Mouse (Mus musculus): Measurements from ENCODE around the gene Klhl22. TPM values are rescaled to one million over a fixed set of nuclear protein-coding genes. Genes with fewer than 3 reads are reported as not detected.
A peak's percentile ranks its signal among the peaks of the same experiment; 100 is the strongest.

Gene Klhl22
- total and polyA plus RNA-seq, 3 experiments, result 2.1 TPM; not detected in 2

DNA sequence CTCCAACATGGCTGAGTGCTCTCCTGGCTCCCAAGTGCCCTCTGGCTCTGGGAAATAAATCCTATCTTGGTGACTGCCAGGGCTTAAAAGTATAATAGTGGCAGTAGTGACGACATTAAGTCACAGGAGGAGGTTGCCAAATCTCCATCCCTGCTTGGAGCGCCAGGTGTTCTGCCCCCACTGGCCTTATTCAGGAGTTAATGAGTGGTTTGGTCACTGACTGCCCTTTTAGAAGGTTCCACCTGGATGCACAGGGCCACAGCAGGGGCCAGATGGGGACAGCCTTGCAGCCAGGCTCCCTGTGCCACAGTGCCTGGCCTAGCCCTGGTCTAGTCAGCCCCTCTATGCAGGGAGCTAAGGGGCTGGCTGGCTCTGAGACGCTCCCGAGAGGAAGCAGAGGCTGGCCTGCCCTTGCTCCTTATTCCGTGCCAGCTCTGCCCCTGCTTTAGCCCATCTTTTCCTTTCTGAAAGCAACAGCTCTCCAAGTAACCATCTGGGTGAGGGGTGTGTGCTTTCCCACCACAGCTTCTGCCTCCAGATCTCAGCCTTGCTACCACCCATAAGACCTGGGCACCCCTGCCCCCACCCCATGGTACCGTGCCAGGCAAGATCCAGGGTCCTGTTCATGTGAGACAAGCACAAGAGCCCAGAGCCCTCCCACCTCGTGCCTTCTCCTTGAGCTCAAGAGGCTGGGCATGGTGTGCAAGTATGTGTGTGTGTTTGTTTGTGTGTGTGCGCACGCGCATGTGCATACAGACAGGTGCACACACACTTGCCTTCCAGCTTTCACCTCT, 71.2 kb downstream of the Klhl22 start:
- peaks cover 3% of the 10 kb centered on the region for H3K36me3 ChIP-seq (replicated peaks)
- H3K4me1 ChIP-seq (ENCODE audit: insufficient read depth, low read depth, low read length), result peaks cover 22% of the 10 kb centered on the region
- H3K9me3 ChIP-seq (replicated peaks), result 0 out of 2 replicates have a peak, but pooled peaks cover 8% of the 10 kb centered on the region
- no peak overlapping the region for H3K4me3 ChIP-seq (ENCODE audit: low read depth, low read length)
- H3K27me3 ChIP-seq (ENCODE audit: insufficient read depth, low read length), result peaks cover 76% of the 10 kb centered on the region
- ATAC-seq (ENCODE audit: extremely low read depth, insufficient number of reproducible peaks, low FRiP score, poor library complexity, severe bottlenecking), result no peak
- TF ChIP-seq TAL1 (conservative IDR thresholded peaks at IDR 0.05; ENCODE audit: low read depth, low read length), result no peak
- no peak for TF ChIP-seq GATA2 (IDR thresholded peaks at IDR 0.05; ENCODE audit: borderline replicate concordance, low read depth, low read length)
- TF ChIP-seq POLR2AphosphoS5 (IDR thresholded peaks at IDR 0.05; ENCODE audit: insufficient replicate concordance, low read depth, low read length), result no peak
- TF ChIP-seq GATA1 (IDR thresholded peaks at IDR 0.05; ENCODE audit: borderline replicate concordance, low read length), result no peak
- no peak; the same call in 1 of the 2 replicates for TF ChIP-seq CTCF (IDR thresholded peaks at IDR 0.05; ENCODE audit: low read depth, low read length)
- DNase-seq (ENCODE audit: low spot score), result no peak

- no peak for ATAC-seq (ENCODE audit: extremely low read depth, insufficient number of reproducible peaks, low FRiP score, poor library complexity, severe bottlenecking)
- peaks cover 28% of the 10 kb centered on the region for H3K4me1 ChIP-seq (ENCODE audit: insufficient read depth, low read depth, low read length)
- peaks cover 6% of the 10 kb centered on the region for H3K36me3 ChIP-seq (replicated peaks)
- H3K9me3 ChIP-seq (replicated peaks), result 0 out of 2 replicates have a peak, but pooled peaks cover 8% of the 10 kb centered on the region
- no peak for DNase-seq (ENCODE audit: low spot score)
- peaks cover 74% of the 10 kb centered on the region for H3K27me3 ChIP-seq (ENCODE audit: insufficient read depth, low read length)
- no peak for TF ChIP-seq GATA2 (IDR thresholded peaks at IDR 0.05; ENCODE audit: borderline replicate concordance, low read depth, low read length)
- no peak for TF ChIP-seq TAL1 (conservative IDR thresholded peaks at IDR 0.05; ENCODE audit: low read depth, low read length)
- no peak for TF ChIP-seq POLR2AphosphoS5 (IDR thresholded peaks at IDR 0.05; ENCODE audit: insufficient replicate concordance, low read depth, low read length)
- TF ChIP-seq GATA1 (IDR thresholded peaks at IDR 0.05; ENCODE audit: borderline replicate concordance, low read length), result no peak
- TF ChIP-seq CTCF (IDR thresholded peaks at IDR 0.05; ENCODE audit: low read depth, low read length), result no peak
- no peak overlapping the region for H3K4me3 ChIP-seq (ENCODE audit: low read depth, low read length)
These were observed 72.4 kb downstream of the Klhl22 start for GRCm38 (mm10) chr16:17831781-17832180.

DNA sequence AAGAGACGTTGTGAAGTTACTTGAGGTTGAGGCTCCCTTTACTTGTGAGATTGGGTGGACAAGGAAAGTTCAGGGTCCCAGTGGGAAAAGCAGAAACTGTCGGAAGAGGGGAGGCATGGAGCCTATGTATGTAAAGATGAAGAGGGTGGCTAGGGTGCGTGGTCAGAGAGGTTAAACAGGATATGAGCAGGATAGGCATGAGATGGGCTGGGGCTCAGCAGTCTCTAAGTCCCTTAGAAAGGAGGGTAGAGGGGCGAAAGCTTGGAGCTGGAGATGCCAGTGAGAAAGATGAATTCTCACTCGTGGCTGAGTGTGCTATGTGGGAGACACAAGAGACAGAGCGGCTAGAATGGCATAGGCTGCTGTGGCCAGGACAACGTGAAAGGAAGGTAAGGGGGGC, 73.4 kb downstream of the Klhl22 start, which contains the start of gene B830017H08Rik:
Gene B830017H08Rik (plus strand): TSS at position 301 of the 400 bp plus-strand sequence.
- DNase-seq (ENCODE audit: low spot score) (no peak), ATAC-seq (ENCODE audit: extremely low read depth, insufficient number of reproducible peaks, low FRiP score, poor library complexity, severe bottlenecking) (no peak)
- peaks cover 33% of the 10 kb centered on the region for H3K4me1 ChIP-seq (ENCODE audit: insufficient read depth, low read depth, low read length)
- TF ChIP-seq GATA1 (IDR thresholded peaks at IDR 0.05; ENCODE audit: borderline replicate concordance, low read length) (no peak), GATA2 (IDR thresholded peaks at IDR 0.05; ENCODE audit: borderline replicate concordance, low read depth, low read length) (no peak), POLR2AphosphoS5 (IDR thresholded peaks at IDR 0.05; ENCODE audit: insufficient replicate concordance, low read depth, low read length) (no peak), TAL1 (conservative IDR thresholded peaks at IDR 0.05; ENCODE audit: low read depth, low read length) (no peak), CTCF (IDR thresholded peaks at IDR 0.05; ENCODE audit: low read depth, low read length) (no peak)
- H3K27me3 ChIP-seq (ENCODE audit: insufficient read depth, low read length), result peaks cover 65% of the 10 kb centered on the region
- H3K4me3 ChIP-seq (ENCODE audit: low read depth, low read length), result peak within 1 kb of the TSS; percentile 67
- peaks cover 9% of the 10 kb centered on the region for H3K36me3 ChIP-seq (replicated peaks)
- 0 out of 2 replicates have a peak, but pooled peaks cover 8% of the 10 kb centered on the region for H3K9me3 ChIP-seq (replicated peaks)

- Histone ChIP-seq H3K36me3 (replicated peaks) (peaks cover 11% of the 10 kb centered on the region), H3K27me3 (ENCODE audit: insufficient read depth, low read length) (peaks cover 62% of the 10 kb centered on the region), H3K4me3 (ENCODE audit: low read depth, low read length) (peak overlapping the region; percentile 67), H3K4me1 (ENCODE audit: insufficient read depth, low read depth, low read length) (peaks cover 33% of the 10 kb centered on the region), H3K9me3 (replicated peaks) (0 out of 2 replicates have a peak, but pooled peaks cover 8% of the 10 kb centered on the region)
- TF ChIP-seq GATA2 (IDR thresholded peaks at IDR 0.05; ENCODE audit: borderline replicate concordance, low read depth, low read length) (no peak), TAL1 (conservative IDR thresholded peaks at IDR 0.05; ENCODE audit: low read depth, low read length) (no peak), GATA1 (IDR thresholded peaks at IDR 0.05; ENCODE audit: borderline replicate concordance, low read length) (no peak), CTCF (IDR thresholded peaks at IDR 0.05; ENCODE audit: low read depth, low read length) (no peak), POLR2AphosphoS5 (IDR thresholded peaks at IDR 0.05; ENCODE audit: insufficient replicate concordance, low read depth, low read length) (no peak)
- no peak for ATAC-seq (ENCODE audit: extremely low read depth, insufficient number of reproducible peaks, low FRiP score, poor library complexity, severe bottlenecking)
- DNase-seq (ENCODE audit: low spot score), result peak; percentile 50
These were observed 73.9 kb downstream of the Klhl22 start for GRCm38 (mm10) chr16:17833321-17833680.

DNA sequence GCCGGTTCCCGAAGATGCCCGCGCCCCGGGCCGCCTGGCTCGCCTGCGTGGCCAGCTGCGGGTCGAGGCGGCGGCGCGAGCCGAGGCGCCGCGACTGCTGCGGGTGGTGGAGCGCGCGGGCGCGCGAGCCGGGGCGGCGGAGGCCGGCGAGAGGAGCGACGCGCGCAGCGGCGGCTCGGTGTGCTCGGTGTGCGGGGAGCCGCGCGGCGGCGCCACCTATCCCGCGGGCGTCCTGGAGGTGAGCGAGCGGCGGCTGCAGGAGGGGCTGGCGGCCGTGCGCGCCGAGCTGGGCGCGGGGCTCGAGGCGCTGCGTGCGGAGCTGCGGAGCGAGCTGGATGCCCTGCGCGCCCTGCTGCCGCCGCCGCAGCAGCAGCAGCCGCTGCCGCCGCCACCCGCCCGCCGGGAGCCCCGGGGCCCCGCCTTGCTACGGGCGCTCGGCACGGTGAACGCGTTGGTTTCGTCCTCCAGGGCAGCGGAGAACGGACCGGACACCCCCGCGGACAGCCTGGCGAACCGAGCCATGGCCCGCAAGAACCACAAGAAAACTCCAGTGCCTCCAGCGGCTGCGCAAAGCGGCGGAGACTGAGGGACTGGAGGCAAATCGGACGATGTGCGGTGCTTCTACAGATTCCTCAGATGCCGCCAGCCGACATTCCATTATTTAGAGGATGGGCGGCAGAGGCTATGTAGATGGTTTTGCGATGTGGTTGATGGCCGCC, 74.4 kb downstream of the Klhl22 start:
- peaks cover 33% of the 10 kb centered on the region for H3K4me1 ChIP-seq (ENCODE audit: insufficient read depth, low read depth, low read length)
- TF ChIP-seq GATA2 (IDR thresholded peaks at IDR 0.05; ENCODE audit: borderline replicate concordance, low read depth, low read length), result no peak
- TF ChIP-seq CTCF (IDR thresholded peaks at IDR 0.05; ENCODE audit: low read depth, low read length), result no peak
- no peak for TF ChIP-seq POLR2AphosphoS5 (IDR thresholded peaks at IDR 0.05; ENCODE audit: insufficient replicate concordance, low read depth, low read length)
- no peak for TF ChIP-seq TAL1 (conservative IDR thresholded peaks at IDR 0.05; ENCODE audit: low read depth, low read length)
- TF ChIP-seq GATA1 (IDR thresholded peaks at IDR 0.05; ENCODE audit: borderline replicate concordance, low read length), result no peak
- ATAC-seq (ENCODE audit: extremely low read depth, insufficient number of reproducible peaks, low FRiP score, poor library complexity, severe bottlenecking) (no peak), DNase-seq (ENCODE audit: low spot score) (peak; percentile 31)
- H3K36me3 ChIP-seq (replicated peaks), result peaks cover 17% of the 10 kb centered on the region
- H3K27me3 ChIP-seq (ENCODE audit: insufficient read depth, low read length), result peaks cover 56% of the 10 kb centered on the region
- 0 out of 2 replicates have a peak, but pooled peaks cover 8% of the 10 kb centered on the region for H3K9me3 ChIP-seq (replicated peaks)
- peak overlapping the region; percentile 67 for H3K4me3 ChIP-seq (ENCODE audit: low read depth, low read length)
